Mouse (Mus musculus) thymus, postnatal 14 days (tissue): Measurements from ENCODE around the gene Pemt.

Experiments
- DNase-seq: peaks from one replicate; pipeline ENCODE4 v3.0.0; 2021

Gene Pemt

GRCm38 (mm10) chr11:60046058-60046735 is at the start of gene Pemt:
Gene Pemt, minus strand, starts transcription at chr11:60046489.
- peak; percentile 98 for DNase-seq

GRCm38 (mm10) chr11:60094909-60095810 is 48.9 kb upstream of the Pemt start:
- DNase-seq, result peak; percentile 58

GRCm38 (mm10) chr11:60093984-60094587 is 47.8 kb upstream of the Pemt start:
- DNase-seq, result no peak

GRCm38 (mm10) chr11:60093227-60093626 is 46.9 kb upstream of the Pemt start:
- DNase-seq, result no peak

- DNase-seq, result no peak
Measured at GRCm38 (mm10) chr11:60091422-60091761, 45.1 kb upstream of the Pemt start.

GRCm38 (mm10) chr11:60090696-60091421 is 44.6 kb upstream of the Pemt start:
- DNase-seq, result no peak

GRCm38 (mm10) chr11:60088947-60089346 is 42.7 kb upstream of the Pemt start:
- peak; percentile 49 for DNase-seq

- DNase-seq, result no peak
Measured at GRCm38 (mm10) chr11:60086676-60087075, 40.4 kb upstream of the Pemt start.

- peak; percentile 88 for DNase-seq
Measured at GRCm38 (mm10) chr11:60084589-60084988, 38.3 kb upstream of the Pemt start.

GRCm38 (mm10) chr11:60076790-60077189 is 30.5 kb upstream of the Pemt start:
- peak; percentile 82 for DNase-seq

GRCm38 (mm10) chr11:60076183-60076582 is 29.9 kb upstream of the Pemt start:
- no peak for DNase-seq

- DNase-seq, result no peak
Measured at GRCm38 (mm10) chr11:60073936-60074502, 27.7 kb upstream of the Pemt start.

GRCm38 (mm10) chr11:60073121-60073520 is 26.8 kb upstream of the Pemt start:
- no peak for DNase-seq

GRCm38 (mm10) chr11:60071221-60071620 is 24.9 kb upstream of the Pemt start:
- DNase-seq, result no peak

- DNase-seq, result peak; percentile 76
Measured at GRCm38 (mm10) chr11:60070599-60070998, 24.3 kb upstream of the Pemt start.

GRCm38 (mm10) chr11:60068631-60069030 is 22.3 kb upstream of the Pemt start:
- no peak for DNase-seq

GRCm38 (mm10) chr11:60067646-60068045 is 21.4 kb upstream of the Pemt start:
- DNase-seq, result no peak

GRCm38 (mm10) chr11:60065267-60065666 is 19.0 kb upstream of the Pemt start:
- DNase-seq, result no peak

- DNase-seq, result no peak
Measured at GRCm38 (mm10) chr11:60061504-60062006, 15.3 kb upstream of the Pemt start.

GRCm38 (mm10) chr11:60060026-60060425 is 13.7 kb upstream of the Pemt start:
- DNase-seq, result no peak

- DNase-seq, result no peak
Measured at GRCm38 (mm10) chr11:60058441-60058840, 12.2 kb upstream of the Pemt start.

GRCm38 (mm10) chr11:60057987-60058386 is 11.7 kb upstream of the Pemt start:
- DNase-seq, result no peak

GRCm38 (mm10) chr11:60056520-60056919 is 10.2 kb upstream of the Pemt start:
- no peak for DNase-seq
